Mouse (Mus musculus): ENCODE measurements around the gene Shc3.

DNA sequence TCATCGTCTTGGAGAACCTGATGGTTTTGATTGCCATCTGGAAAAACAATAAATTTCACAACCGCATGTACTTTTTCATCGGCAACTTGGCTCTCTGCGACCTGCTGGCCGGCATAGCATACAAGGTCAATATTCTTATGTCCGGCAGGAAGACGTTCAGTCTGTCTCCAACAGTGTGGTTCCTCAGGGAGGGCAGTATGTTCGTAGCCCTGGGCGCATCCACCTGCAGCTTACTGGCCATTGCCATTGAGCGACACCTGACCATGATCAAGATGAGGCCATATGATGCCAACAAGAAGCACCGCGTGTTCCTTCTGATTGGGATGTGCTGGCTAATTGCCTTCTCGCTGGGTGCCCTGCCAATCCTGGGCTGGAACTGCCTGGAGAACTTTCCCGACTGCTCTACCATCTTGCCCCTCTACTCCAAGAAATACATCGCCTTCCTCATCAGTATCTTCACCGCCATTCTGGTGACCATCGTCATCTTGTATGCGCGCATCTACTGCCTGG, 150.2 kb downstream of the Shc3 start:
- TF ChIP-seq CTCF (IDR thresholded peaks at IDR 0.05; ENCODE audit: low read depth): no peak
- TF ChIP-seq EP300 (IDR thresholded peaks at IDR 0.05; ENCODE audit: low read depth): no peak
